Mouse (Mus musculus): ENCODE measurements around the gene Ttc28. TPM values are rescaled to one million over a fixed set of nuclear protein-coding genes. Genes with fewer than 3 reads are reported as not detected.

Gene Ttc28
- polyA plus RNA-seq, 1 experiment from 2014 or later = 11.7 TPM

DNA sequence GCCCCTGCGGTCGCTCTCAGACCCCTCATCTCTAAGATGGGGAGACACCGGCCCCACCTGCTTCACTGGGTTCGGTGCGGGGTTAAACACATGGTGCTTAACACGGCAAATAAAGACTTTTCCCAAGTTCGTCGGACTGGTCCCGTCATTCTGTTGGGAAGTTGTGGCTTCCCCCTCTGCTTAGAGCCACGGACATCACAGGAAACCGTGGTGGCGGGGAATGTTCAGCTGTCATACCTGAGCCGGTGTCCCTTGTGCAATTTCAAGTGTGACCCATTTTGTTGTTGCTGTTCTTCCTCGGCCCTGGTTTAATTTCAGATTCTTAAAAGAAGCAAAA is 451.5 kb downstream of the Ttc28 start:
- H3K36me3 ChIP-seq (replicated peaks; ENCODE audit: control insufficient read depth, insufficient read depth, low read depth, low read length) = no peaks in the 10 kb centered on the region; the same call in 1 of the 2 replicates

DNA sequence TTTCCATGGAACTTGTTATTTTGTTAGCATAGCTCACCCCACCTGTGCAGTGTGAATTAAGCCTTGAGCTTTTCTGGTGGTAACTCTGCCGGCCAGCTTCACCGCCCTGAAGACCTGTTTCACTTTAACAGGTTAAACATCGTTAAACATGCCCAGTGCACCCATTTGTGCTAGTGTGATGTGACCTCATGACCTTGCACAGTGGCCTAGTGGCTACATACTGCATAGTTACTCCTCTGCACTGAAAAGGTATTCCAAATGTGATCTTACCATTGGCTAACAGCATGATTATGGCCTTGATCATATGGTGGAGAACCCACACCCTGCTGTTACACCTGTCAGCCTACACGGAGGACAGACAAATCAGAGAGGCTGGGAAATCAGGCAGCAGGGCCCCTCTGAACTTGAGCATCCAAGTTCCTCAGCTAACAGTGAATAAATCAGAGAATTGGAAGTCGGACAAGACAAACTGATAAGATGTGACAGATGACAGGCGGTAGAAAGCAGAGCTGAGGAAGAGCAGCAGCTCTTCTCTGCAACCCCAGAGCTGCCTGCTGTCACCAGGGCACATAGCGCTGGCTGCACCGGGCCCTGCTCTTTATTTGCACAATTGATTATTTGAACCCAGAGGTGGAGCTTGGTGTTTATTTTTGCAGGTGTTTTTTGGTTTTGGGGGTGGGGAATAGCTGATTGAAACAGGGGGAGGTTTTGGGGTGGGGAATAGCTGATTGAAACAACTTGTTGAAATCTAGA is 456.5 kb downstream of the Ttc28 start:
- no peak for DNase-seq (ENCODE audit: low spot score)
- no peaks in the 10 kb centered on the region for H3K27me3 ChIP-seq (ENCODE audit: control insufficient read depth, insufficient read depth, low read length)
- H3K27ac ChIP-seq (replicated peaks; ENCODE audit: low read depth, low read length) = no peak overlapping the region
- no peaks in the 10 kb centered on the region for H3K36me3 ChIP-seq (replicated peaks; ENCODE audit: control insufficient read depth, insufficient read depth, low read depth, low read length)
- no peaks in the 10 kb centered on the region for H3K9me3 ChIP-seq (replicated peaks; ENCODE audit: control insufficient read depth, low read length)
- WGBS = 90% methylated on average over 8 of the region's 8 CpGs
- ATAC-seq (replicated peaks; ENCODE audit: insufficient number of reproducible peaks, low FRiP score, low TSS enrichment, low read depth) = no peak
- no peak overlapping the region for H3K9ac ChIP-seq (replicated peaks; ENCODE audit: low read length)
- H3K4me3 ChIP-seq (ENCODE audit: low read depth, low read length) = no peak overlapping the region
- no peak overlapping the region for H3K4me2 ChIP-seq (ENCODE audit: low read depth, low read length)
- no peaks in the 10 kb centered on the region for H3K4me1 ChIP-seq (ENCODE audit: control insufficient read depth, insufficient read depth, low read length)

More for the DNA sequence above, 451.5 kb downstream of the Ttc28 start:
- DNase-seq (ENCODE audit: low spot score) = peak; percentile 10
- Histone ChIP-seq H3K27me3 (ENCODE audit: control insufficient read depth, insufficient read depth, low read length) (no peaks in the 10 kb centered on the region), H3K27ac (replicated peaks; ENCODE audit: low read depth, low read length) (peak overlapping the region; percentile 78; the same call in 1 of the 2 replicates), H3K4me2 (ENCODE audit: low read depth, low read length) (peak overlapping the region; percentile 61), H3K4me3 (ENCODE audit: low read depth, low read length) (peak overlapping the region; percentile 96), H3K4me1 (ENCODE audit: control insufficient read depth, insufficient read depth, low read length) (no peaks in the 10 kb centered on the region), H3K9me3 (replicated peaks; ENCODE audit: control insufficient read depth, low read length) (no peaks in the 10 kb centered on the region), H3K9ac (replicated peaks; ENCODE audit: low read length) (peak overlapping the region; percentile 95)
- 0 out of 2 replicates have a peak, but pooled peaks have one; percentile 47 for ATAC-seq (replicated peaks; ENCODE audit: insufficient number of reproducible peaks, low FRiP score, low TSS enrichment, low read depth)
- WGBS = 0% methylated on average over 14 of the region's 14 CpGs

MicroRNA genes within 50 kb of the gene (microRNA counts, 519-probe panel; counts per million panel counts)
- microRNA mmu-miR-701 = 2,058 counts per million, percentile 14 among the panel's probes with 10 or more counts

Small RNA genes lying within 50 kb of the gene (microRNA-seq; reads per million reads assigned to microRNA genes)
- gene Mir701 (ENCODE audit: borderline number of aligned reads) = 138 reads per million, percentile 47 among the genes with 10 or more reads in this experiment

Other genes starting within 250 kb of the Ttc28 start
- gene Noc4l, start 226.4 kb upstream of the Ttc28 start, polyA plus RNA-seq (2014; fragmentation: Nextera tagmentation; extraction: Ambion mirVana) = 57.4 and 60.4 TPM in 2 replicates
- gene Ddx51, start 226.4 kb upstream of the Ttc28 start, polyA plus RNA-seq (2014; fragmentation: Nextera tagmentation; extraction: Ambion mirVana) = 39.7 and 42.7 TPM in 2 replicates
- gene Ep400, start 109.1 kb upstream of the Ttc28 start, polyA plus RNA-seq (2014; fragmentation: Nextera tagmentation; extraction: Ambion mirVana) = 31.5 and 36.1 TPM in 2 replicates
- gene Pus1, start 99.1 kb upstream of the Ttc28 start, polyA plus RNA-seq (2014; fragmentation: Nextera tagmentation; extraction: Ambion mirVana) = 16.3 and 18.0 TPM in 2 replicates
- 27.4 and 29.2 TPM in 2 replicates for gene Ulk1, start 69.7 kb upstream of the Ttc28 start, polyA plus RNA-seq (2014; fragmentation: Nextera tagmentation; extraction: Ambion mirVana)
- gene Hscb, start 40.0 kb upstream of the Ttc28 start, polyA plus RNA-seq (2014; fragmentation: Nextera tagmentation; extraction: Ambion mirVana) = 27.1 and 28.7 TPM in 2 replicates
- gene Chek2, start 39.8 kb upstream of the Ttc28 start, polyA plus RNA-seq (2014; fragmentation: Nextera tagmentation; extraction: Ambion mirVana) = 24.7 and 25.5 TPM in 2 replicates

All from embryonic facial prominence, embryonic 11.5 days (tissue).